Comparison of ENCODE assay signal across 16 mouse cellular contexts in genomic region chr16:57151437-57151836, GRCm38 (mm10).
"Had no signal": no experiment of that assay in that cellular context is flagged by ENCODE, and none has a peak within 500 bp of the region (broad histone marks: within the 10 kb centered on the region; RNA-seq: fewer than 3 reads in every experiment).

No protein-coding gene starts in this region.

- H3K4me2 ChIP-seq: neural tube, embryonic 13.5 days; neural tube, embryonic 15.5 days; stomach, embryonic 15.5 days had no signal

- H3K9ac ChIP-seq: neural tube, embryonic 13.5 days; neural tube, embryonic 15.5 days; stomach, embryonic 15.5 days had no signal

- H3K27me3 ChIP-seq: neural tube, embryonic 13.5 days; neural tube, embryonic 15.5 days; stomach, embryonic 15.5 days had no signal

- H3K9me3 ChIP-seq: neural tube, embryonic 13.5 days; neural tube, embryonic 15.5 days; stomach, embryonic 15.5 days had no signal

- H3K4me1 ChIP-seq: neural tube, embryonic 13.5 days; neural tube, embryonic 15.5 days; stomach, embryonic 15.5 days had no signal

- DNase-seq: retina, postnatal 1 day; right cerebral cortex, adult 18-20 months; right cerebral cortex, postnatal 14 days; right cerebral cortex, postnatal 25 days; right cerebral cortex, postnatal 4 days; spleen, adult 18-20 months; thymus, adult 18-20 months; thymus, adult 2 months; thymus, postnatal 14 days; thymus, postnatal 25 days; thymus, postnatal 36 days; thymus, postnatal 4 days had no signal

- H3K4me3 ChIP-seq: neural tube, embryonic 13.5 days; neural tube, embryonic 15.5 days; stomach, embryonic 15.5 days had no signal

- H3K27ac ChIP-seq: neural tube, embryonic 13.5 days; neural tube, embryonic 15.5 days; stomach, embryonic 15.5 days; stomach, postnatal 0 days had no signal
